Mouse (Mus musculus) lung, embryonic 16.5 days (tissue): ENCODE data around the gene Rad51d. TPM values are rescaled to one million over a fixed set of nuclear protein-coding genes. Genes with fewer than 3 reads are reported as not detected.

ENCODE experiments used
- ATAC-seq: fragments of 200-750 bp; cut with Nextera tagmentation; 2 replicates; pipeline ENCODE4 v1.8.0; 2017; ENCODE audit warnings: low read depth, mild to moderate bottlenecking, moderate library complexity
- H3K27ac ChIP-seq: fragments of 300-500 bp; sonication (generic); 2 replicates; pipeline ENCODE4 v1.5.1; 2014; ENCODE audit warnings: mild to moderate bottlenecking, control low read depth, low read length
- H3K27me3 ChIP-seq: fragments of 300-500 bp; sonication (generic); 2 replicates; pipeline ENCODE4 v1.6.1; 2014; ENCODE audit warnings: low read depth, low read length, mixed read lengths; ENCODE audit not compliant: control insufficient read depth, insufficient read depth
- H3K36me3 ChIP-seq: fragments of 300-500 bp; sonication (generic); 2 replicates; pipeline ENCODE4 v1.6.1; 2014; ENCODE audit warnings: low read length; ENCODE audit not compliant: control insufficient read depth, insufficient read depth
- H3K4me1 ChIP-seq: fragments of 300-500 bp; sonication (generic); replicated peaks from 2 replicates; pipeline ENCODE4 v1.6.1; 2014; ENCODE audit warnings: low read length, mixed read lengths; ENCODE audit not compliant: control insufficient read depth, insufficient read depth
- H3K4me2 ChIP-seq: fragments of 300-500 bp; sonication (generic); 2 replicates; pipeline ENCODE4 v1.6.1; 2014; ENCODE audit warnings: low read depth, low read length, control low read depth
- H3K4me3 ChIP-seq: fragments of 300-500 bp; sonication (generic); 2 replicates; pipeline ENCODE4 v1.5.1; 2014; ENCODE audit warnings: mild to moderate bottlenecking, low read length, control low read depth
- H3K9ac ChIP-seq: fragments of 300-500 bp; sonication (generic); 2 replicates; pipeline ENCODE4 v1.6.1; 2014; ENCODE audit warnings: low read length, control low read depth
- H3K9me3 ChIP-seq: fragments of 300-500 bp; sonication (generic); 2 replicates; pipeline ENCODE4 v1.6.1; 2016; ENCODE audit warnings: low read length; ENCODE audit not compliant: control insufficient read depth
- WGBS: fragments of 180-500 bp; shearing (Covaris S2); extraction: QIAGEN DNeasy Blood & Tissue Kit; methylation state at CpG from one replicate; pipeline ENCODE4 v1.1.7; 2014; 5-methylcytosine and 5-hydroxymethylcytosine counted together
- polyA plus RNA-seq: library from polyadenylated mRNA; unstranded; fragments of >200 nt; fragmentation: Nextera tagmentation; extraction: Ambion mirVana; gene quantifications from 2 replicates; pipeline ENCODE4 v1.2.1, GENCODE M21; 2015

The Rad51d gene
- polyA plus RNA-seq, 1 experiment from 2014 or later = 14.0 TPM

GRCm38 (mm10) chr11:82901606-82902310, 11.3 kb upstream of the Rad51d start:
- Histone ChIP-seq H3K9me3 (no peaks in the 10 kb centered on the region), H3K9ac (no peak overlapping the region), H3K4me1 (no peaks in the 10 kb centered on the region), H3K4me3 (no peak overlapping the region), H3K27ac (no peak overlapping the region), H3K4me2 (no peak overlapping the region), H3K27me3 (no peaks in the 10 kb centered on the region), H3K36me3 (peaks cover 33% of the 10 kb centered on the region)
- 93% methylated on average over 20 of the region's 20 CpGs for WGBS
- ATAC-seq = no peak

DNA sequence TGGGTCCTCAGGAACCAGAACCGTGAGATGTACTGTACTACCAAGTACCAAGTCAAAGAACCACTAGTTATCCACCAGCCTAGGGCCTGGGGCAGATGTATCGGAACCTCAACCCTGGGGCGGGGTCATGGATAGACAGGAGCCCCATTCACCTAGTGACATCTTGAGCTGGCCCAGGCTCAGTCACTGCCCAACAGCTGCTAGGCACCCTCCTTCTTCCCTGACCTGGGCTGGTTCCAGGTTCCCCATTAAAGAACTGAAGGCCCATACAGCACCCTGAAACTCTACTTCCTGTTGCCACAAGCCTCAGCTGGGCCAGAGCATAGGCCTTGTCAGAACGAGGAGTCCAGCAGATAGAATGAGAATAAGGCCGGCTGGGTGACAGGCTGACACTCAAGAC, 9.3 kb upstream of the Rad51d start:
- WGBS = 89% methylated on average over 5 of the region's 5 CpGs
- Histone ChIP-seq H3K9me3 (no peaks in the 10 kb centered on the region), H3K4me1 (no peaks in the 10 kb centered on the region), H3K27me3 (no peaks in the 10 kb centered on the region), H3K4me2 (no peak overlapping the region), H3K36me3 (peaks cover 28% of the 10 kb centered on the region), H3K4me3 (no peak overlapping the region), H3K9ac (no peak overlapping the region), H3K27ac (no peak overlapping the region)
- ATAC-seq = no peak

DNA sequence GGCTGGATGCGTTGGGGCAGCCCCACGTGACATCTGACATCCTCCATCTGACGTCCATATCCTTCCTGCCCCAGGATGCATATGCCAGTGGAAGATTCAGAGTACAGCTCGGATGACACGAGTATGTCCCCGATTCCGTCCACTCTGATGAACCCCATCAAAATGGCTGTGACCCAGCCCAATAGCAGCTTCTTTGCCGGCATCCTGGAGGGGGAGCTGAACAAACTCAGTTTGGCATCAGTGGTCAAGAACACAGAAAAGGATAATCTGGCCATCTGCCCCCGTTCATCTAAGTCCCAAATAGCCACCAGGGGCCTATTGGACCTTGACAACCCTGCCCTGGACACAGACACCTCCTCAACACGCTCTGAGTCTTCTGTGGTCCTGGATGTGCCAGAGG, 7.1 kb upstream of the Rad51d start:
- Histone ChIP-seq H3K27me3 (no peaks in the 10 kb centered on the region), H3K9me3 (no peaks in the 10 kb centered on the region), H3K27ac (no peak overlapping the region), H3K4me1 (no peaks in the 10 kb centered on the region), H3K4me2 (no peak overlapping the region), H3K36me3 (peaks cover 16% of the 10 kb centered on the region), H3K9ac (no peak overlapping the region), H3K4me3 (no peak overlapping the region)
- 75% methylated on average over 10 of the region's 10 CpGs for WGBS
- no peak for ATAC-seq

DNA sequence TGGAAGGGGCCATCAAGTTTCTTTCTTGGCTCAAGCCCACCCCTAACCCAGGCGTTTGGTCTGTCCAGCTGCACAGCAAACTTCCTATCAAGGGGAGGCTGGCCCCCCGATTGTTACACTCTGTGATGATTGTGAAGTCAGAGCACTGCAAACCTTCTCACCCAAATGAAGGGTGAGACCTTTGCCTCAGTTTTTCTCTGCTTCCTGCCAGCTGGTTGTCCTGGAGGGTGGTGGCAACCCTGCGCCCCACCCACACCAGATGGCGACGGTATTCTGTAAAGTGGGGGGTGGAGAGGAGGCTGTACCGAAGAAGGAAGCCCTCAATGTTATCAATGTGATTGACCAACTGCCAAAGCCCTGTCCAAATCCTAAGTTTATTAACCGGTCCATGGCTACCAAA, 1.5 kb upstream of the Rad51d start, which contains the start of gene Fndc8:
Gene Fndc8 (plus strand): TSS at position 189 of the 400 bp plus-strand sequence.
- 49% methylated on average over 7 of the region's 7 CpGs for WGBS
- no peaks in the 10 kb centered on the region for H3K27me3 ChIP-seq
- no peak within 1 kb of the TSS for H3K4me2 ChIP-seq
- H3K4me3 ChIP-seq = no peak within 1 kb of the TSS
- no peak for ATAC-seq
- no peak within 1 kb of the TSS for H3K9ac ChIP-seq
- H3K36me3 ChIP-seq = no peaks in the 10 kb centered on the region
- H3K9me3 ChIP-seq = no peaks in the 10 kb centered on the region
- peaks cover 14% of the 10 kb centered on the region for H3K4me1 ChIP-seq
- H3K27ac ChIP-seq = no peak within 1 kb of the TSS

GRCm38 (mm10) chr11:82889524-82890341, 681 bp downstream of the Rad51d start:
- H3K9ac ChIP-seq = peak overlapping the region; percentile 78
- H3K27me3 ChIP-seq = no peaks in the 10 kb centered on the region
- 4% methylated on average over 29 of the region's 31 CpGs for WGBS
- H3K9me3 ChIP-seq = no peaks in the 10 kb centered on the region
- peak; percentile 52 for ATAC-seq
- peak overlapping the region; percentile 81 for H3K4me2 ChIP-seq
- peak overlapping the region; percentile 75 for H3K4me3 ChIP-seq
- H3K36me3 ChIP-seq = no peaks in the 10 kb centered on the region
- H3K4me1 ChIP-seq = peaks cover 14% of the 10 kb centered on the region
- H3K27ac ChIP-seq = peak overlapping the region; percentile 72

GRCm38 (mm10) chr11:82888491-82888946, 1.9 kb downstream of the Rad51d start:
- Histone ChIP-seq H3K9ac (peak overlapping the region; percentile 43), H3K27ac (no peak overlapping the region), H3K4me2 (peak overlapping the region; percentile 20; the same call in 1 of the 2 replicates), H3K36me3 (no peaks in the 10 kb centered on the region), H3K27me3 (no peaks in the 10 kb centered on the region), H3K9me3 (no peaks in the 10 kb centered on the region), H3K4me1 (peaks cover 14% of the 10 kb centered on the region), H3K4me3 (no peak overlapping the region; the same call in 1 of the 2 replicates)
- 31% methylated on average over 10 of the region's 10 CpGs for WGBS
- no peak for ATAC-seq

- Histone ChIP-seq H3K36me3 (no peaks in the 10 kb centered on the region; the same call in 1 of the 2 replicates), H3K9me3 (no peaks in the 10 kb centered on the region), H3K9ac (no peak overlapping the region), H3K4me3 (no peak overlapping the region), H3K27me3 (no peaks in the 10 kb centered on the region), H3K4me1 (peaks cover 14% of the 10 kb centered on the region), H3K4me2 (no peak overlapping the region), H3K27ac (no peak overlapping the region)
- 85% methylated on average over 3 of the region's 3 CpGs for WGBS
- ATAC-seq = no peak
These were observed 3.9 kb downstream of the Rad51d start for GRCm38 (mm10) chr11:82886559-82886958.

DNA sequence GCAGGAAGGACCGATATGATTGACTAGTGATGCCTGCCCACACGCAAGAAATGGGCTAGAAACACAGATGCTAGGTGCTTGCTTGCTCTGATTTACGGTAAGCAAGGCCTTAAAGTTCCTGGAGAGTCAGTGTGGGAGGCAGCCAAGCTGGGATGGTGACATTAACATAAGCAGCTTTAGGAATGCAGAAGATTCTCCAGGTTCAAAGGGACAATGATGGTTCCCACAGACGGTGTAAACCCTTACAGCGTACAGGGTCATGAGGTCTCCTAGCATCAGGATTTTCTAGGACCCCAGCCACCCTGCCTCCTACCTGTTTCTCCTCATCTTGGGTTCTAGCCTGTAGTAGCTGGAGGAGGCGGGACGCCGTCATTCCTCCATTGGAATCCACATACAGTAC, 7.2 kb downstream of the Rad51d start:
- no peak for ATAC-seq

DNA sequence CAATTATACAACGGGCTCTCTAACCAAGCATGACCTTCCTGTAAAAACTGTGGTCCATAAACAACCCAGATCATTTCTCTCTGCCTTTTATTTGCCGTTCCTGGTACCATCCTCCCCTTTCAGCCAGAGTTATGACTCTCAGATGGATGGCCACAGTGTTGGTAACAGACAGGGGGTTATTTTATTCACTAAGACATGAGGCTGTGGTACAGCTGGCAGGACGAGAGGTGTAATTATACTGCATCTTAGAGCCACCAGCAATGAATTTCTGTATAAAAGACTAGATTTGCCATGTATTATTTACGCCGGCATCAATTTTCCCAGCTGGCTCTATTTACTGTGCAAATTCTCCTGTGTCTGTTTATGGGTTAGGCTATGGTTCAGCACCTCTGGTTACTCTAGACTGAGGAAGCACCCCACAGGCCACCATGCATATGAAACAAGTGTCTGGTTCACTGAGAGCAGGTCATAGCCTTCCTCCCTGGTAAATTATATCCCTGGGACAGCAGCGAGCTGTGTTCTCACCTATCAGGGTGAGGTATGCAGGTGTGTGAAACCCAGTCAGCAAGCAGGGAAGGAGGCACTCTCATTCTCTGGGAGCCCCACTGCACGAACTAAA, 12.6 kb downstream of the Rad51d start:
- Histone ChIP-seq H3K36me3 (no peaks in the 10 kb centered on the region; the same call in 1 of the 2 replicates), H3K4me1 (no peaks in the 10 kb centered on the region), H3K9me3 (no peaks in the 10 kb centered on the region; the same call in 1 of the 2 replicates), H3K4me2 (no peak overlapping the region), H3K9ac (no peak overlapping the region), H3K27ac (no peak overlapping the region), H3K27me3 (no peaks in the 10 kb centered on the region), H3K4me3 (no peak overlapping the region)
- WGBS = 85% methylated on average over 7 of the region's 7 CpGs
- no peak for ATAC-seq

More for the DNA sequence above, 7.2 kb downstream of the Rad51d start:
- Histone ChIP-seq H3K27me3 (no peaks in the 10 kb centered on the region), H3K4me1 (no peaks in the 10 kb centered on the region), H3K4me3 (no peak overlapping the region), H3K4me2 (no peak overlapping the region), H3K27ac (no peak overlapping the region), H3K9me3 (no peaks in the 10 kb centered on the region), H3K9ac (no peak overlapping the region), H3K36me3 (no peaks in the 10 kb centered on the region; the same call in 1 of the 2 replicates)
- WGBS = 71% methylated on average over 8 of the region's 8 CpGs
